Mouse (Mus musculus) mature B cell (primary cell): ENCODE results near the gene Lrmda.

Source experiments
- in situ Hi-C: fragments of 300-500 bp; cut with MboI; formaldehyde crosslinking; loops from 2 replicates; pipeline ENCODE4 v1.14.3; 2019

Lrmda gene

GRCm38 (mm10) chr14:22864132-22864531 lies 844.6 kb downstream of the Lrmda start:
- in situ Hi-C loops, result no loop called here

GRCm38 (mm10) chr14:22874584-22874983 lies 855.1 kb downstream of the Lrmda start:
- in situ Hi-C loops, result no loop called here

GRCm38 (mm10) chr14:22887182-22887581 lies 867.7 kb downstream of the Lrmda start:
- in situ Hi-C loops, result no loop called here

- in situ Hi-C loops, result no loop called here
These were observed 879.8 kb downstream of the Lrmda start for GRCm38 (mm10) chr14:22899312-22899711.

- in situ Hi-C loops, result no loop called here
These were observed 882.6 kb downstream of the Lrmda start for GRCm38 (mm10) chr14:22902116-22902515.

- in situ Hi-C loops, result no loop called here
These were observed 883.4 kb downstream of the Lrmda start for GRCm38 (mm10) chr14:22902914-22903313.

- in situ Hi-C loops, result no loop called here
These were observed 886.5 kb downstream of the Lrmda start for GRCm38 (mm10) chr14:22905741-22906667.

GRCm38 (mm10) chr14:22906716-22907115 lies 887.2 kb downstream of the Lrmda start:
- in situ Hi-C loops, result no loop called here

- in situ Hi-C loops, result no loop called here
These were observed 887.7 kb downstream of the Lrmda start for GRCm38 (mm10) chr14:22907221-22907620.

GRCm38 (mm10) chr14:22908006-22908405 lies 888.5 kb downstream of the Lrmda start:
- in situ Hi-C loops, result no loop called here

GRCm38 (mm10) chr14:22915463-22915862 lies 896.0 kb downstream of the Lrmda start:
- in situ Hi-C loops, result no loop called here

- in situ Hi-C loops, result no loop called here
These were observed 899.0 kb downstream of the Lrmda start for GRCm38 (mm10) chr14:22918499-22918898.

GRCm38 (mm10) chr14:22918931-22919330 lies 899.4 kb downstream of the Lrmda start:
- in situ Hi-C loops, result no loop called here

GRCm38 (mm10) chr14:22921152-22921551 lies 901.6 kb downstream of the Lrmda start:
- in situ Hi-C loops, result no loop called here

GRCm38 (mm10) chr14:22921796-22922195 lies 902.3 kb downstream of the Lrmda start:
- in situ Hi-C loops, result no loop called here

GRCm38 (mm10) chr14:22922571-22922970 lies 903.1 kb downstream of the Lrmda start:
- in situ Hi-C loops, result no loop called here

GRCm38 (mm10) chr14:22923251-22923650 lies 903.7 kb downstream of the Lrmda start:
- in situ Hi-C loops, result no loop called here

- in situ Hi-C loops, result no loop called here
These were observed 908.8 kb downstream of the Lrmda start for GRCm38 (mm10) chr14:22928263-22928662.

- in situ Hi-C loops, result no loop called here
These were observed 909.2 kb downstream of the Lrmda start for GRCm38 (mm10) chr14:22928683-22929082.

- in situ Hi-C loops, result no loop called here
These were observed 910.1 kb downstream of the Lrmda start for GRCm38 (mm10) chr14:22929585-22929984.

- in situ Hi-C loops, result no loop called here
These were observed 911.1 kb downstream of the Lrmda start for GRCm38 (mm10) chr14:22930488-22931046.

GRCm38 (mm10) chr14:22931114-22931822 lies 911.8 kb downstream of the Lrmda start:
- in situ Hi-C loops, result no loop called here

GRCm38 (mm10) chr14:22936701-22937100 lies 917.2 kb downstream of the Lrmda start:
- in situ Hi-C loops, result no loop called here
